Mouse (Mus musculus): ENCODE measurements around the gene Olfr103.

DNA sequence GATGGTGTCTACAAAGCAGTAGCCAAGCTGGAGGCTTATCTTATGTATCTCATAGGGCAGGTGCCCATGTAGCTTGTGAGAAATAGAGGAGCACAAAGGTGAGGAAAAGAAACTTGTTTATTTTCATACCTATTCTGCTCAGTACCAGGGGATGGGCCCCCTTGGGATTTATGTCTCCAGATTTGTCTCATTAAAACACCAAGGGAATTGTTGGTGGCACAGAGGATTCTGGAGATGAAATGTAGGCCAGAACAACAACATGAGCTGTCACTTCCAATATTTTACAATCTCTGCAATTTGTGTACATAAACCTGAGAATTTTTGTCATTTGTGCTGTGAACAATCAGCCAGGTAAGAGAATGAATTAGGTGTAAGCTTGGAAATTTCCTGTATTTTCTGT, 19.8 kb upstream of the Olfr103 start, which contains the start of gene Olfr104-ps:
- TF ChIP-seq CTCF (IDR thresholded peaks at IDR 0.05; ENCODE audit: low read depth, low read length): no peak
- TF ChIP-seq TAL1 (conservative IDR thresholded peaks at IDR 0.05; ENCODE audit: low read depth, low read length): no peak
- no peak for TF ChIP-seq POLR2AphosphoS5 (IDR thresholded peaks at IDR 0.05; ENCODE audit: insufficient replicate concordance, low read depth, low read length)
- TF ChIP-seq GATA1 (IDR thresholded peaks at IDR 0.05; ENCODE audit: borderline replicate concordance, low read length): no peak
